Mouse (Mus musculus): Measurements from ENCODE around the gene Zfp668.

DNA sequence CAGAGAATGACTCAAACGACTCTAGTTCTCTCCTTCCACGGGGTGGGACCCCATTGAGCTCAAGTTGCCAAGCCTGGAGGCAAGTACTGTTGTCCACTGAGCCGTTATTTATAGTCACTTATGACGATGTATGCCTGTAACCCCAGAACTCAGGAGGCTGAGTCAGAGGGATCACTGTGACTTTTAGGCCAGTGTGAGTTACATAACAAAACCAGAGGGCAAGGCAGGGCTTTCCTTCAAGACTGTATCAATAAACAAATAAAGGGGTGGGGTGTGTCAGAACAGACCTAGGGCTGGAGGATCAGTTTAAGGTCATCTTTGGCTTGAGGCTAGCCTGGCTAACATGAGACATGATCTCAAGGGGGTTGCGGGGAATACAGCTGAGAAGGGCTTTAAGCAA lies 25.7 kb downstream of the Zfp668 start:
- no peak for TF ChIP-seq POLR2A (IDR thresholded peaks at IDR 0.05; ENCODE audit: borderline replicate concordance, insufficient read depth, low read length)
- no peak for TF ChIP-seq CTCF (IDR thresholded peaks at IDR 0.05; ENCODE audit: borderline replicate concordance, insufficient read depth, low read depth, low read length)
